Mouse (Mus musculus) liver, adult 2 months (tissue): ENCODE results near the gene Zfp65.

Source experiments
- CTCF ChIP-seq: fragments of 200-500 bp; IDR thresholded peaks from 2 replicates; pipeline ENCODE4 v1.5.1; 2011; ENCODE audit warnings: low read depth, low read length, control low read depth
- POLR2A ChIP-seq: fragments of 200-500 bp; IDR thresholded peaks from 2 replicates; pipeline ENCODE4 v1.6.1; 2011; ENCODE audit warnings: low read length, control low read depth; ENCODE audit not compliant: insufficient read depth; ENCODE audit errors: extremely low read depth

DNA sequence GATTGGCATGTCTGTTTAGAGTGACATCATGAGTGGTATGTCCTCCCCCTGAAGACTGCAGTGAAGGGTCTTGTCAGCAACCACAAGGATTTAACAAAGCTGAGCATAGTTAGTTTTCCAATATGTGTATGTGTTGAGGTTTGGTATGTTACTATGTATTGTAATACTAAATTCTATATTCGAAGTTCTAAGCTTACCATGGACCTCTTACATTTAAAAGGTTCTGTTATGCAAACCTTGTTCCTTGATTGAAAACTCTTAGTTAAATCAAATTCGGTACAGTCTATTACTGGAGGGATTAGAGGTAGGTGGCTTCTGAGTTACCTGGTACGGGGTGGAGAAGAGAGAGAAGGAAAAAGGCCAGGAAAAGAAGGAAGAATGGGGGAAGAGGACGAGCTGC is 42.0 kb downstream of the Zfp65 start, which contains the start of gene Zfp738:
- TF ChIP-seq POLR2A (no peak), CTCF (no peak)
